Mouse (Mus musculus): ENCODE data around the gene Setd2.
A peak's percentile ranks its signal among the peaks of the same experiment; 100 is the strongest.

Setd2 gene

GRCm38 (mm10) chr9:110532538-110533291 is at the start of gene Setd2:
Gene Setd2, plus strand, starts transcription at chr9:110532597.
- DNase-seq = peak; percentile 49 to 61

DNA sequence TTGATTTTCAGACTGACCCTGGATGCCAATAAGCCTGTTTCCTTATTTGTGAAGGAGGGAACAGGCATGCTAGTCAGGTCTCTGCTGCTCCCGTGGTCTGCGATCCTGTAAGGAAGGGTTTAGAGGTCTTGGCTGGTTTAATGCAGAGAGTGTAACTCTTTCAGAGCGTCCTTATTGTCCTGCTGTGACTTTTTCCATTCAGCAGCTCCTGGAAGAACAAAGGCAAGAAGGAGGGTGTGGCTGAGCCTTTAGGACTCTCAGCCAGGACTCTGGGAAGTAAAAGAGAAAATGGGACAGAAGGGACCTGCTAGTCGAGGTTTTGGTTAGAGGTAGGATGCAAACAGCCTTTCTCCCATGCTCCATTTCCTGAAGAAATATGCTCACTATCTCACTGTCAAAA is 43.6 kb upstream of the Setd2 start:
- no peak for DNase-seq

GRCm38 (mm10) chr9:110490913-110491312 is 41.5 kb upstream of the Setd2 start:
- no peak for DNase-seq

DNA sequence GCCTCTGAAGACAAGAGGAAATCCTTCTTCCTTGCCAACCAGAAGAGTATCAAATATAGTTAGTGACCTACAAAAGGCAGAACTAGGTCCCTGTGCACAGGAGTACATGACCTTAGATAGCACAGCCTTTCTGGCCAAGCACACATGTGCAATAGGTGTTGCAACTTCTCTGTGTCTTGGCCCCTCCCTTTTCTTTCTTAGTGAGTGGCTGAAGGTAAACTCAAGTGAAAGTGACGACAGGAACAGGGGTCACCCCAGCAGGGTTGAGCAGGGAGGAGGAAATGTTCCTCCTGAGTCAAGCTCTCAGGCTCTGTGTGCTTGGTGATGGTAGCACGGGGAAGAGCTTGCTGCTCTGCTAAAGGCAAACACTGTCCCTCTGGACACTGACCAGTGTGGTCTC is 6.7 kb upstream of the Setd2 start:
- DNase-seq = no peak

GRCm38 (mm10) chr9:110529002-110529737 is 3.2 kb upstream of the Setd2 start:
- no peak for DNase-seq

DNA sequence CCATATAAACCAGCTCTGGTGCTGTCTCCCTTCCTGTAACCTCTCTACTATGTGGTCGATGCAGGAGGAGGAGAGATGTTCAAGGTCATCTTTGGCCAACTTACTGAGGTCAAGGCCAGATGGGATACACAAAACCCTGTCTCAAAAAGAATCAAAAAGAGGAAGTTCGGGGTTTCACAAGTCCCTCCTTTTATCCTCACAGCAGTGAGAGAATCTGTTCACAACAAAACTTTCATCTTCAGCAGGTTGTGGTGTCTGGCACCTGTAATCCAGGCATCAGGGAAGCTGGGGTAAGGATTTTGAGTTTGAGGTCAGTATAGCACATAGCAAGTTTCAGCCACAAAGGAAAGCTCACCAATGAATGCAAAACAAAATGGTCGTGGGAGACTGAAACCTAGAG is 1.7 kb upstream of the Setd2 start:
- no peak for DNase-seq

DNA sequence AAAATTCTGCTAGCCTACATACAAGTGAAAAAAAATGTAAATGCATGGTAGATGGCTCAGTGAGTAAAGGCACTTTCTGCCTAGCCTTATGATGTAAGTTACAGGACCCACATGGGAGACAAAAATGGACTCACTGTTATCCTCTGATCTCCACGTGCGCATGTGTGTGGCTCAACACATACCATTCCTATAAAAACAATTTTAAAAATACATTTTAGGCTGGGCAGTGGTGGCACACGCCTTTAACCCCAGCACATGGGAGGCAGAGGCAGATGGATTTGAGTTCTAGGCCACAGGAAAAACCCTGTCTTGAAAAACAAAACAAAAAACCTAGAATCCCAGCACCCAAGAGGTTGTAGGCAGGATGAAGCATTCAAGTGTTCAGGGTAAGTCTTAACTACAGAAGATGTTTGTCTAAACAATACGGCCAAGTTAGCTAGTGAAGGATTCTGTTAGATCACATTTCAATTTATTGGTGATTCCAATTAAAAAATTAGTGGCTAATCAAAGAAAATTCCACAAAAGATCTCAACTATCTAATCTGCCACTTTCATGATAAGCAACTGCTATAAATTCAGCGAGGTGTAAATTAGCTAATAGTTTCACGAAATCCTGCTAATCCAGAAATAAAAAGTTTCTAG is 1.1 kb upstream of the Setd2 start:
- DNase-seq = no peak

GRCm38 (mm10) chr9:110531914-110532489 is 395 bp upstream of the Setd2 start:
- DNase-seq = peak; percentile 93 to 95

DNA sequence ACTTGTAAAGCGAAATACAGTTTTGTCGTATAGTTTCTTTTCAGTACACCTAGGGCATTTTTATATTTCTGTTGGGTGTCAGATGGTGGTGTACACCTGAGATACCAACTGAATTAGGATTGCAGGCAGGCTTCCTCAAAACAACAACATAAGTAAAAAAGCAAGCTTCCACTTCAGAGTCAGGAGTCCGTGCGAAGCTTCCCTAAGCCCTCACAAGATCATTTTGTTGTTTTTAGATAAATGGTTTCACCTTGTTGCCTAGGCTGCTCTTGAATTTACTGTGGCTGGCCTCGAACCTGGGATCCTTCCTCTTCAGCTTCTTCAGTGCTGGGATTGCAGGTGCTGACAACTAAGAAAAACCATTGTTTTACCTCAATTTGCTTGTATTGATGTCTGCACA is 1.2 kb downstream of the Setd2 start:
- DNase-seq = no peak

DNA sequence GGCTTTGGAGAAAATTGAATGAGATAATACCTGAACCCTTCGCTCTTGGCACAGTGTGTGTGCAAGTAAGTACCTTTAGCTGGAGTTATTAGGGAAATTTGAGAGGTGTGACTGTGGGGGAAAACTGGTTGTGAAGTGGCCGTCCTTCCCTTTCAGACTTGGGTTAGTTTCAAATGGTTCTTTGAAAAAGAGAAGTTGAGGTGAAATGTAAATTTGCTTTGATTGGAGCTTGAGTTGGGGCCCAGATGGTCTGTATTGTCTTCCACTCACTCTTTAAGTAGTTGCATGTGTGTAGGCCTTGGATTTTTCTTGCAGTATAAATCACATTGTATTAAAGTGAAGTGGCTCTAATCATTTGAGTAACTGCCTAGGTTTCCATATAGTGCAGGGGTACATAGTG is 2.7 kb downstream of the Setd2 start:
- no peak for DNase-seq

DNA sequence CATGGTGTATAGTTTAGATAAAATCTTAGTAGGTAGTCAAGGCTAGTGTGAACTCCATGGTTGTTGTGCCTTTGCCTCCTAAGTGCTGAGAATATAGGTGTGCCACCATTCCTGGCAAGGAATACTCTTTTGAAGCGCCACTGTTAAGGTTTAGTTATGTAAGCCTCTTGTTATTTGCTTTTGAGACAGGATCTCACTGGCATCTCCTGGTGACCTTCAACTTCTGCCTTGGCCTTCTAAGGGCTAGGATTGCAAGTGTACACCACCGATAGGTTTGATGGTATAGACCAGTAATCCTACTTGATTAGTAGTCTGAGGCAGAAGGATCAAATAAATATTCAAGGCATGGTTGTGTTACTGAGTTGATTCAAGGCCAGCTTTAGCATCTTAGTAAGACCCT is 4.2 kb downstream of the Setd2 start:
- DNase-seq = no peak

GRCm38 (mm10) chr9:110538511-110538910 is 6.1 kb downstream of the Setd2 start:
- no peak for DNase-seq

DNA sequence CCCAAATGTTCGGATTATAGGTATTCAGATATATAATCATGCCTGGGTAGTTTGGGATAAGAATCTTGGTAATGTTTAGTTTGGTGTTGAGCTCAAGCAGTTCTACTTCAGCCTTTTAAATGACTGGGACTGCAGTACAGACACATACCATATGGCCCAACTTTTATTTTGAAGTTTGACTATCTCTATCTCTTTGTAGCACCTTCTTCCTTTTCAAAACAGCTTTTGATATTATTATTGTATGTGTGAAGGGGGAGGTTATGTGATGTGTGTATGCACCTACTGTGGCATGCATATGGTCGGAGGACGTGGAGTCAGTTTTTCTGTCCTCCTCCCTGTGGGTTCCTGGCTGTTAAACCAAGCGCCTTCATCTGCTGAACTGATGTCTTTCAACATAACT is 9.6 kb downstream of the Setd2 start:
- DNase-seq = no peak

DNA sequence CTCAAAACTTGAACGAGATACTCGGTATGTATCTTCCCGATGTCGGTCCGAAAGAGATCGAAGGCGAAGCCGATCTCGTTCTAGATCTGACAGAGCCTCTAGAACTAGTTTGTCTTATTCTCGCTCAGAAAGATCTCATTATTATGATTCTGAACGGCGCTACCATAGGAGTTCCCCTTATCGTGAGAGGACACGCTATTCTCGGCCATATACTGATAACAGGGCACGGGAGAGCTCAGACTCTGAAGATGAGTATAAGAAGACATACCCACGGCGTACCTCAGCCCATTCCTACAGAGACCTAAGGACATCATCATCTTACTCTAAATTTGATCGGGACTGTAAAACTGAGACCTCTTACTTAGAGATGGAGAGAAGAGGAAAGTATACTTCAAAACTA is 15.9 kb downstream of the Setd2 start:
- no peak for DNase-seq

GRCm38 (mm10) chr9:110568309-110568708 is 35.9 kb downstream of the Setd2 start:
- no peak for DNase-seq

DNA sequence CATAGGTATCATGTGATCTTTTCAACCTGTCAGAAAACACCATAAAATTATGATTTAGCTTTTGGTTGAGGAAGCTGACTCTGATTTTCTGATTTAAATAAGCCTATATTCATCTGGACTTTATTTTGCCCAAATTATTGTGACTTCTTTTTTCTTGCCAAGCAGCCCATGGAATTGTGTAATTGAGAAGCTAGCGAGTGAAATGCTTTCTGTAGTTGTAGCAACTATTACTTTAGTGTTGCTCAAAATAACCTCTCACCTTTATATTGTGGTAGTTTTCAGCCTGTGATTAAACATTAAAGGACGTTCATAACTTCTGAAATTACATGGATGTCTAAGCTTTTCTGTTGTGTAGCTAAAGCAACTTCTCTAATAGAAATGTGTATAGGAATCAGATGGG is 49.8 kb downstream of the Setd2 start:
- no peak for DNase-seq

DNA sequence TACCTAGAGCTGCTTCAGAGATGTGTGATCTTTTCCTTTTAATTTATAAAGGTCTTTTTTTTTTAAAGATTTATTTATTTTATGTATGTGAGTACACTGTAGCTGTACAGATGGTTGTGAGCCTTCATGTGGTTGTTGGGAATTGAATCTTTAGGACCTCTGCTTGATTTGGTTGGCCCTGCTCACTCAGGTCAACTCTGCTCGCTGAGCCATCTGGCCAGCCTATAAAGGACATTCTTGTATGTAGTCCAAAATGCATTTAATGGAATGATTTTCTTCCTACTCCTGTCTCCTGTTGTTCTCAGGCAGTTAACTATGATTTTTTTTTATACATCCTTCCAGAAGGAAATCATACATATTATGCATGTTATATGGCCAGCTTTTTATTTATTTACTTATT is 51.1 kb downstream of the Setd2 start:
- no peak for DNase-seq

- DNase-seq = no peak
Observed at GRCm38 (mm10) chr9:110611471-110611870, 79.1 kb downstream of the Setd2 start.

GRCm38 (mm10) chr9:110617081-110617480 is 84.7 kb downstream of the Setd2 start:
- DNase-seq = no peak

- DNase-seq = no peak
Observed at GRCm38 (mm10) chr9:110620180-110620579, 87.8 kb downstream of the Setd2 start.

- no peak for DNase-seq
Observed at GRCm38 (mm10) chr9:110620685-110621084, 88.3 kb downstream of the Setd2 start.

- no peak for DNase-seq
Observed at GRCm38 (mm10) chr9:110622621-110623219, 90.3 kb downstream of the Setd2 start.
